Mouse (Mus musculus): Measurements from ENCODE around the gene Rpl13a. TPM values are rescaled to one million over a fixed set of nuclear protein-coding genes. Genes with fewer than 3 reads are reported as not detected.
"Not testable (repeated sequence)": the region's sequence is repeated elsewhere in the genome, so short reads cannot be mapped to it uniquely, and the experiment has no call there.

Gene Rpl13a
- polyA plus RNA-seq, 1 experiment from 2014 or later = 1,253 TPM

- Histone ChIP-seq H3K9ac (ENCODE audit: low read length) (no peak overlapping the region), H3K4me3 (ENCODE audit: low read depth, low read length) (no peak overlapping the region), H3K27ac (ENCODE audit: low read depth, low read length) (no peak overlapping the region), H3K36me3 (ENCODE audit: control insufficient read depth, insufficient read depth, low read length) (peaks cover 80% of the 10 kb centered on the region), H3K4me1 (ENCODE audit: control insufficient read depth, insufficient read depth, low read length) (peaks cover 10% of the 10 kb centered on the region; the same call in 1 of the 2 replicates), H3K4me2 (ENCODE audit: low read length) (no peak overlapping the region), H3K27me3 (replicated peaks; ENCODE audit: control insufficient read depth, insufficient read depth, low read length) (no peaks in the 10 kb centered on the region), H3K9me3 (replicated peaks; ENCODE audit: control insufficient read depth, low read length) (no peaks in the 10 kb centered on the region)
- DNase-seq (ENCODE audit: low spot score) (no peak), ATAC-seq (no peak)
These were observed 6.6 kb downstream of the Rpl13a start for GRCm38 (mm10) chr7:45121966-45122365.

- Histone ChIP-seq H3K4me3 (ENCODE audit: low read depth, low read length) (no peak overlapping the region), H3K9ac (ENCODE audit: low read length) (no peak overlapping the region), H3K9me3 (replicated peaks; ENCODE audit: control insufficient read depth, low read length) (no peaks in the 10 kb centered on the region), H3K36me3 (ENCODE audit: control insufficient read depth, insufficient read depth, low read length) (peaks cover 75% of the 10 kb centered on the region), H3K4me2 (ENCODE audit: low read length) (no peak overlapping the region), H3K27ac (ENCODE audit: low read depth, low read length) (no peak overlapping the region), H3K4me1 (ENCODE audit: control insufficient read depth, insufficient read depth, low read length) (peaks cover 7% of the 10 kb centered on the region; the same call in 1 of the 2 replicates), H3K27me3 (replicated peaks; ENCODE audit: control insufficient read depth, insufficient read depth, low read length) (no peaks in the 10 kb centered on the region)
- WGBS = 72% methylated on average over 8 of the region's 8 CpGs
- no peak for ATAC-seq
- DNase-seq (ENCODE audit: low spot score) = no peak
These were observed 7.2 kb downstream of the Rpl13a start for GRCm38 (mm10) chr7:45121404-45121803.

DNA sequence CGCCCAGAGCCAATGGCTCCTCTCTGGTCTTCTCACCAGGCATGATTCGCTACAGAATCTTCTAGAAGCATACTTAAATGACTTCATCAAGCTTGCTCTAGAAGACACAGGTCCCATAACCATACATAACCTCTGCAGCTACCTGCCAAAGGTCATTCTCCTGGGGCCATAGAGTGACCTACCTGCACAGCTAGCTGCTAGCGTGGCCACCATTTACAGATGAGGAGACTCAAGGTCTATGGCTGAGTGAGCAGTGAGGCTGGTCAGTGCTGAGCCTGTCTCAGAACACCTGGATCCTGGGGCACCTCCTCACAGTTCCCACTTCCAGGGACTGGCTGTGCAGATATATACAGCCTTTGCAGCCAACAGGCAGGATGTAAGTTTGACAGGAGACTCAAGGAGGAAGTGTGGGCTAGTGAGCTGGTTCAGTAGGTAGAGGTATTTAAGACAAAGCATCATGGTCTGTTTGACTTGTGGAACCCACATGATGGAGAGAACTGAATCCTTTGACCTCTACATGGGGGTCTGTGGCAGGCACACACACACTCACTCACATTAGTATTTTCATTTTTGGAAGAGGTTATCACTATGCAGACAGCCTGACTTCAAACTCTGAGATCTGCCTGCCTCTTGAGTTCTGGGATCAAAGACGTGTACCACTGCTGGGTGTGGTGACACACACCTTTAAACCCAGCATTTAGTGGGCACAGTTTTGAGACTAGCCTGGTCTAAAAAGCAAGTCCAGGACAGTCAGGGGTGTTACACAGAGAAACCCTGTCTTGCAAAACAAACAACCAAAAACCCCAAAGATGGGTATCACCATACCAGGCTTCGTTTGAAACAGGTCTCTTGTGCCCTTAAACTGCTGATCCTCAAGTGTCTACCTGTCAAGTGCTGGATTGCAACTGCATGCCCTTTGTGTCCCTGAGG lies 8.5 kb downstream of the Rpl13a start:
- WGBS = 75% methylated on average over 5 of the region's 5 CpGs
- Histone ChIP-seq H3K4me3 (ENCODE audit: low read depth, low read length) (no peak overlapping the region), H3K4me1 (ENCODE audit: control insufficient read depth, insufficient read depth, low read length) (peaks cover 7% of the 10 kb centered on the region; the same call in 1 of the 2 replicates), H3K27ac (ENCODE audit: low read depth, low read length) (no peak overlapping the region), H3K9me3 (replicated peaks; ENCODE audit: control insufficient read depth, low read length) (no peaks in the 10 kb centered on the region), H3K9ac (ENCODE audit: low read length) (no peak overlapping the region; the same call in 1 of the 2 replicates), H3K27me3 (replicated peaks; ENCODE audit: control insufficient read depth, insufficient read depth, low read length) (no peaks in the 10 kb centered on the region), H3K36me3 (ENCODE audit: control insufficient read depth, insufficient read depth, low read length) (peaks cover 61% of the 10 kb centered on the region), H3K4me2 (ENCODE audit: low read length) (no peak overlapping the region)
- DNase-seq (ENCODE audit: low spot score) (no peak), ATAC-seq (no peak)

- no peak for ATAC-seq
- H3K27ac ChIP-seq (ENCODE audit: low read depth, low read length) = no peak overlapping the region
- peaks cover 6% of the 10 kb centered on the region; the same call in 1 of the 2 replicates for H3K4me1 ChIP-seq (ENCODE audit: control insufficient read depth, insufficient read depth, low read length)
- DNase-seq (ENCODE audit: low spot score) = no peak
- no peak overlapping the region for H3K9ac ChIP-seq (ENCODE audit: low read length)
- H3K9me3 ChIP-seq (replicated peaks; ENCODE audit: control insufficient read depth, low read length) = no peaks in the 10 kb centered on the region
- no peak overlapping the region for H3K4me2 ChIP-seq (ENCODE audit: low read length)
- WGBS = 92% methylated on average over 6 of the region's 6 CpGs
- H3K4me3 ChIP-seq (ENCODE audit: low read depth, low read length) = no peak overlapping the region
- peaks cover 57% of the 10 kb centered on the region for H3K36me3 ChIP-seq (ENCODE audit: control insufficient read depth, insufficient read depth, low read length)
- H3K27me3 ChIP-seq (replicated peaks; ENCODE audit: control insufficient read depth, insufficient read depth, low read length) = no peaks in the 10 kb centered on the region
These were observed 10.2 kb downstream of the Rpl13a start for GRCm38 (mm10) chr7:45118336-45118735.

- Histone ChIP-seq H3K4me2 (ENCODE audit: low read length) (no peak overlapping the region), H3K9ac (ENCODE audit: low read length) (no peak overlapping the region), H3K4me3 (ENCODE audit: low read depth, low read length) (no peak overlapping the region), H3K9me3 (replicated peaks; ENCODE audit: control insufficient read depth, low read length) (no peaks in the 10 kb centered on the region), H3K27me3 (replicated peaks; ENCODE audit: control insufficient read depth, insufficient read depth, low read length) (no peaks in the 10 kb centered on the region), H3K4me1 (ENCODE audit: control insufficient read depth, insufficient read depth, low read length) (no peaks in the 10 kb centered on the region), H3K36me3 (ENCODE audit: control insufficient read depth, insufficient read depth, low read length) (peaks cover 49% of the 10 kb centered on the region), H3K27ac (ENCODE audit: low read depth, low read length) (no peak overlapping the region)
- no peak for DNase-seq (ENCODE audit: low spot score)
- 90% methylated on average over 8 of the region's 8 CpGs for WGBS
- ATAC-seq = no peak
These were observed 11.0 kb downstream of the Rpl13a start for GRCm38 (mm10) chr7:45117566-45117965.

DNA sequence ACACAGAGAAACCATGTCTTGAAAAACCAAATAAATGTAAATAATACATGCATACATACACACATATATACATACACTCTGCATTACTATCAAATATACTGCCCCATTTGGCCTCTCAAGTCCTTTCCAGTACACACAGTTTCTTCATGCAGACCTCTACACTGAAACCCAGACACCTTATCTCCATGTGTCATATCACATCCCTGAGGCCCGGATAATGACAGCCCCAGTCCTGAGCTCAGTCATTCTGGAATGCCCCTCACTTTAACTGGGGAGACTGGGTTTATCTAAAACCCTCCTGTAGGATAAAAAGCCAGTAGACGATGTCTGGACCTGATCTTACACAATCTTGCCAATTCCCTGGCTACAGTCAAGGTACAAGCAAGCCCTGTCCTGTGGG lies 15.1 kb downstream of the Rpl13a start:
- WGBS = 82% methylated on average over 2 of the region's 2 CpGs
- Histone ChIP-seq H3K4me3 (ENCODE audit: low read depth, low read length) (no peak overlapping the region), H3K27ac (ENCODE audit: low read depth, low read length) (no peak overlapping the region), H3K9me3 (replicated peaks; ENCODE audit: control insufficient read depth, low read length) (no peaks in the 10 kb centered on the region), H3K36me3 (ENCODE audit: control insufficient read depth, insufficient read depth, low read length) (peaks cover 10% of the 10 kb centered on the region), H3K4me1 (ENCODE audit: control insufficient read depth, insufficient read depth, low read length) (no peaks in the 10 kb centered on the region), H3K9ac (ENCODE audit: low read length) (no peak overlapping the region), H3K4me2 (ENCODE audit: low read length) (no peak overlapping the region), H3K27me3 (replicated peaks; ENCODE audit: control insufficient read depth, insufficient read depth, low read length) (no peaks in the 10 kb centered on the region)
- ATAC-seq (no peak), DNase-seq (ENCODE audit: low spot score) (no peak)

- no peaks in the 10 kb centered on the region for H3K4me1 ChIP-seq (ENCODE audit: control insufficient read depth, insufficient read depth, low read length)
- no peaks in the 10 kb centered on the region for H3K27me3 ChIP-seq (replicated peaks; ENCODE audit: control insufficient read depth, insufficient read depth, low read length)
- H3K4me2 ChIP-seq (ENCODE audit: low read length) = no peak overlapping the region
- H3K9ac ChIP-seq (ENCODE audit: low read length) = no peak overlapping the region
- ATAC-seq (no peak), DNase-seq (ENCODE audit: low spot score) (no peak)
- WGBS = 72% methylated on average over 3 of the region's 3 CpGs
- H3K4me3 ChIP-seq (ENCODE audit: low read depth, low read length) = no peak overlapping the region
- H3K27ac ChIP-seq (ENCODE audit: low read depth, low read length) = no peak overlapping the region
- H3K9me3 ChIP-seq (replicated peaks; ENCODE audit: control insufficient read depth, low read length) = no peaks in the 10 kb centered on the region
- peaks cover 1% of the 10 kb centered on the region; the same call in 1 of the 2 replicates for H3K36me3 ChIP-seq (ENCODE audit: control insufficient read depth, insufficient read depth, low read length)
These were observed 16.0 kb downstream of the Rpl13a start for GRCm38 (mm10) chr7:45112529-45112928.

DNA sequence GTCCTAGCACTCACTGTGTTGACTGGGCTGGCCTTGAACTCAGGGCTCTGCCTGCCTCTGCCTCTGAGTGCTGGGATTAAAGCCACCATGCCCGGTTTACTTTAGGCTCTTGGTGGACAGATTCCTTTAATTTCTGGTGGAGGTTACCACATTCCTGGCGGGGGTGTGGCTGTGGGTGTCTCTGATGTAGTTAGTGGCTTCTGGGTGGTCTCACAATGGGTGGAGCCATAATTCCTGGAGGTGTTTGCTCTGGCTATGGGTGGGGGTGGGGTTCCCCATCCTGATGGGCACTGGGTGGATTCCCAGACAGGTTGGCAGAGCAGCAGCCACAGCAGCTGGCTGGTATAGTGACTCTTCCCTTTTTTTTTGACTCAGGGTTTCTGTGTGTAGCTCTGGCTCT lies 16.6 kb downstream of the Rpl13a start:
- Histone ChIP-seq H3K36me3 (ENCODE audit: control insufficient read depth, insufficient read depth, low read length) (no peaks in the 10 kb centered on the region), H3K4me2 (ENCODE audit: low read length) (no peak overlapping the region), H3K9me3 (replicated peaks; ENCODE audit: control insufficient read depth, low read length) (no peaks in the 10 kb centered on the region), H3K27ac (ENCODE audit: low read depth, low read length) (no peak overlapping the region), H3K27me3 (replicated peaks; ENCODE audit: control insufficient read depth, insufficient read depth, low read length) (no peaks in the 10 kb centered on the region), H3K9ac (ENCODE audit: low read length) (no peak overlapping the region), H3K4me1 (ENCODE audit: control insufficient read depth, insufficient read depth, low read length) (no peaks in the 10 kb centered on the region), H3K4me3 (ENCODE audit: low read depth, low read length) (no peak overlapping the region)
- no peak for ATAC-seq
- 60% methylated on average over 2 of the region's 2 CpGs for WGBS
- no peak for DNase-seq (ENCODE audit: low spot score)

DNA sequence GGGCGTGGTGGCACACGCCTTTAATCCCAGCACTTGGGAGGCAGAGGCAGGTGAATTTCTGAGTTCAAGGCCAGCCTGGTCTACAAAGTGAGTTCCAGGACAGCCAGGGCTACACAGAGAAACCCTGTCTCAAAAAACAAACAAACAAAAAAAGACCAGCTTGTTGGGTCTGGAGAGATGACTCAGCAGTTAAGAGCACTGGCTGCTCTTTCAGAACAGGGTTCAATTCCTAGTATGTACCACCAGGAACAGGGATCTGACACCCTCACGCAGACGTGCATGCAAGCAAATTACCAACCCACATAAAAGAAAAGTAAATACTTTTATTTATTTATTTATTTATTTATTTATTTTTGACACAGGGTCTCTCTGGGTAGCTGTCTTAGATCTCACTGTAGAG lies 18.5 kb downstream of the Rpl13a start:
- H3K4me3 ChIP-seq (ENCODE audit: low read depth, low read length); H3K9me3 ChIP-seq (replicated peaks; ENCODE audit: control insufficient read depth, low read length); H3K9ac ChIP-seq (ENCODE audit: low read length); H3K4me1 ChIP-seq (ENCODE audit: control insufficient read depth, insufficient read depth, low read length); ATAC-seq; H3K27me3 ChIP-seq (replicated peaks; ENCODE audit: control insufficient read depth, insufficient read depth, low read length); H3K27ac ChIP-seq (ENCODE audit: low read depth, low read length); H3K4me2 ChIP-seq (ENCODE audit: low read length); H3K36me3 ChIP-seq (ENCODE audit: control insufficient read depth, insufficient read depth, low read length); DNase-seq (ENCODE audit: low spot score): not testable (repeated sequence)
- WGBS = 93% methylated on average over 4 of the region's 4 CpGs
